Mouse (Mus musculus): ENCODE data around the gene Ces1a.

GRCm38 (mm10) chr8:93012226-93012625 is 35.8 kb downstream of the Ces1a start:
- no peak for TF ChIP-seq CTCF (IDR thresholded peaks at IDR 0.05; ENCODE audit: control insufficient read depth, insufficient read depth, insufficient read length)
- TF ChIP-seq FOSL1 (IDR thresholded peaks at IDR 0.05; ENCODE audit: insufficient read depth, low read length, poor library complexity, severe bottlenecking): no peak
- TF ChIP-seq USF1 (IDR thresholded peaks at IDR 0.05; ENCODE audit: low read depth): no peak
- no peak for TF ChIP-seq MYOD1 (IDR thresholded peaks at IDR 0.05; ENCODE audit: control insufficient read depth, insufficient read length, low read depth)
- no peak for TF ChIP-seq CEBPB (IDR thresholded peaks at IDR 0.05; ENCODE audit: low read depth)
- TF ChIP-seq MYOG (IDR thresholded peaks at IDR 0.05; ENCODE audit: control insufficient read depth, extremely low read depth, insufficient read length): no peak
